In genomic region chr13:55536194-55537175, GRCm38 (mm10) we compare ENCODE assay signal across 8 mouse cellular contexts. TPM values are rescaled to one million over a fixed set of nuclear protein-coding genes. Genes with fewer than 3 reads are reported as not detected.
DNase-seq lines count a peak whose midpoint lies in the region; ATAC-seq lines count a peak whose summit lies in the region.

Ddx41 (minus strand) TSS chr13:55536658.

- H3K27ac ChIP-seq in hindbrain, embryonic 11.5 days (ENCODE audit: low read depth, low read length) = peak within 1 kb of the TSS; percentile 40; the same call in 1 of the 2 replicates

- H3K9me3 ChIP-seq in hindbrain, embryonic 11.5 days (ENCODE audit: control insufficient read depth, low read length) = no peaks in the 10 kb centered on the region

- WGBS in hindbrain, embryonic 11.5 days = 1% methylated on average over 70 of the region's 70 CpGs

- peaks cover 12% of the 10 kb centered on the region for H3K36me3 ChIP-seq in hindbrain, embryonic 11.5 days (ENCODE audit: control insufficient read depth, insufficient read depth, low read length)

- DNase-seq in Muller cell, postnatal 12 days (ENCODE audit: inconsistent ontology term) = peak; percentile 97
- DNase-seq in cerebellum, adult 9-11 months = peak; percentile 100
- peak; percentile 100 for DNase-seq in frontal cortex, adult 2 months (ENCODE audit: extremely low spot score in 1 of 2, low spot score in 1 of 2)
- peak; percentile 98 for DNase-seq in hindbrain, embryonic 11.5 days (ENCODE audit: low spot score)
- DNase-seq in layer of hippocampus, postnatal 10 days (ENCODE audit: low spot score in 2 of 2) = peak; percentile 99 to 100
- peak; percentile 99 for DNase-seq in lung, postnatal 10 days
- peak; percentile 99 for DNase-seq in ovary, postnatal 36 days (ENCODE audit: low spot score)
- DNase-seq in thymus, postnatal 25 days = peak; percentile 99

- ATAC-seq in hindbrain, embryonic 11.5 days (ENCODE audit: low FRiP score) = peak; percentile 98

- H3K4me1 ChIP-seq in hindbrain, embryonic 11.5 days (replicated peaks; ENCODE audit: control insufficient read depth, insufficient read depth, low read length) = peaks cover 5% of the 10 kb centered on the region; the same call in 1 of the 2 replicates

- peak within 1 kb of the TSS; percentile 78 for H3K9ac ChIP-seq in hindbrain, embryonic 11.5 days (ENCODE audit: low read depth, low read length)

- H3K4me2 ChIP-seq in hindbrain, embryonic 11.5 days (replicated peaks; ENCODE audit: low read depth, low read length) = peak within 1 kb of the TSS; percentile 87

- peak within 1 kb of the TSS; percentile 80 for H3K4me3 ChIP-seq in hindbrain, embryonic 11.5 days (ENCODE audit: low read depth, low read length)

- no peaks in the 10 kb centered on the region for H3K27me3 ChIP-seq in hindbrain, embryonic 11.5 days (ENCODE audit: control insufficient read depth, insufficient read depth, low read length)

RNA-seq across cellular contexts. Expression of gene Ddx41, which starts in this region (rescaled TPM):
- polyA plus RNA-seq in frontal cortex, adult 2 months (2012; rRNA removed) = 83.9 and 92.8 TPM in 2 replicates
- polyA plus RNA-seq in hindbrain, embryonic 11.5 days (2014; fragmentation: Nextera tagmentation; extraction: Ambion mirVana) = 67.6 and 75.0 TPM in 2 replicates
- 10 to 100 TPM; 36.9 to 46.6 TPM for total RNA-seq in layer of hippocampus, postnatal 10 days (2021)

Comparison
In these comparisons a context has a peak if more than half of its experiments do, and no peak if none do; other contexts are left out.
1. Peak in every context shown above with its lines: DNase-seq, ATAC-seq, H3K4me3 ChIP-seq and H3K27ac ChIP-seq.